Mouse (Mus musculus) ES-E14 (cell line): Measurements from ENCODE around the gene Fbln2.

ENCODE experiments used
- CHD2 ChIP-seq: IDR thresholded peaks from 2 replicates; pipeline ENCODE4 v1.6.1; 2014; ENCODE audit warnings: mild to moderate bottlenecking, low read depth, low read length, inconsistent platforms
- MAFK ChIP-seq: IDR thresholded peaks from 2 replicates; pipeline ENCODE4 v1.6.1; 2014; ENCODE audit warnings: mild to moderate bottlenecking, low read depth, low read length, inconsistent platforms; ENCODE audit not compliant: insufficient read depth
- ZC3H11A ChIP-seq: IDR thresholded peaks from 2 replicates; pipeline ENCODE4 v1.6.1; 2012; ENCODE audit warnings: low read depth, mild to moderate bottlenecking, inconsistent platforms, low read length, borderline replicate concordance

GRCm38 (mm10) chr6:91192421-91192820 lies 19.8 kb upstream of the Fbln2 start:
- TF ChIP-seq MAFK: no peak
- no peak for TF ChIP-seq ZC3H11A
- TF ChIP-seq CHD2: no peak
